Mouse (Mus musculus): ENCODE results near the gene Samd4.

The Samd4 gene

DNA sequence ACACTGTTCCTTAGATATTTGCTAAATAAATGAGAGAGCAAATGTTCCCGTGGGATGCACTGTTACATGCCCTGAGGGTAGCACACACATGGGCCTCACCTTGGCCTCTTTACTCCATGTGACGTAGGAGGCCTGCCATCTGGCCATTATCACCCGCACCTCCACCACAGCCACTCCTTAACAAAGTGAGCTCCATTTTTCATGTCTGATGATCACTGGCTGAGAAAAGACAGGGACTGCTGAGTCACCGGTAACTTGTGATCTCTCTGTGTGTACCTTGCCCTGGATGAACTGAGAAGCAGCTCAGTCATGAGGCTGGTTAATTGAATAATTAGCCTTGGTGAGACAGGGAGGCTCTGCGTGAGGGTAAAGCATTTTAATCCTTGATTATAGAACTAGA lies 254.0 kb downstream of the Samd4 start:
- no peak overlapping the region for H3K4me3 ChIP-seq (replicated peaks; ENCODE audit: low read length)
- TF ChIP-seq POU5F1 (IDR thresholded peaks at IDR 0.05; ENCODE audit: borderline replicate concordance, low read length) (no peak), NANOG (IDR thresholded peaks at IDR 0.05; ENCODE audit: borderline replicate concordance, low read length) (no peak), CTCF (conservative IDR thresholded peaks at IDR 0.05; ENCODE audit: low read length) (no peak)
- no peaks in the 10 kb centered on the region for H3K27me3 ChIP-seq (ENCODE audit: insufficient read depth, low read length)
- H3K4me1 ChIP-seq (replicated peaks; ENCODE audit: low read depth, low read length) = no peaks in the 10 kb centered on the region
- H3K9me3 ChIP-seq (ENCODE audit: low read length) = no peaks in the 10 kb centered on the region
- no peaks in the 10 kb centered on the region for H3K36me3 ChIP-seq (ENCODE audit: insufficient read depth, low read length)

- Histone ChIP-seq H3K36me3 (ENCODE audit: insufficient read depth, low read length) (no peaks in the 10 kb centered on the region), H3K9me3 (ENCODE audit: low read length) (no peaks in the 10 kb centered on the region), H3K4me1 (replicated peaks; ENCODE audit: low read depth, low read length) (no peaks in the 10 kb centered on the region), H3K4me3 (replicated peaks; ENCODE audit: low read length) (no peak overlapping the region), H3K27me3 (ENCODE audit: insufficient read depth, low read length) (no peaks in the 10 kb centered on the region)
- TF ChIP-seq POU5F1 (IDR thresholded peaks at IDR 0.05; ENCODE audit: borderline replicate concordance, low read length) = no peak
- TF ChIP-seq CTCF (conservative IDR thresholded peaks at IDR 0.05; ENCODE audit: low read length) = no peak
- TF ChIP-seq NANOG (IDR thresholded peaks at IDR 0.05; ENCODE audit: borderline replicate concordance, low read length) = no peak
Observed at GRCm38 (mm10) chr14:47138853-47139252, 256.2 kb downstream of the Samd4 start.

- Histone ChIP-seq H3K4me1 (replicated peaks; ENCODE audit: low read depth, low read length) (no peaks in the 10 kb centered on the region), H3K36me3 (ENCODE audit: insufficient read depth, low read length) (no peaks in the 10 kb centered on the region), H3K27me3 (ENCODE audit: insufficient read depth, low read length) (no peaks in the 10 kb centered on the region), H3K4me3 (replicated peaks; ENCODE audit: low read length) (no peak overlapping the region), H3K9me3 (ENCODE audit: low read length) (no peaks in the 10 kb centered on the region)
- no peak for TF ChIP-seq POU5F1 (IDR thresholded peaks at IDR 0.05; ENCODE audit: borderline replicate concordance, low read length)
- no peak for TF ChIP-seq NANOG (IDR thresholded peaks at IDR 0.05; ENCODE audit: borderline replicate concordance, low read length)
- TF ChIP-seq CTCF (conservative IDR thresholded peaks at IDR 0.05; ENCODE audit: low read length) = no peak
Observed at GRCm38 (mm10) chr14:47144326-47144725, 261.7 kb downstream of the Samd4 start.

DNA sequence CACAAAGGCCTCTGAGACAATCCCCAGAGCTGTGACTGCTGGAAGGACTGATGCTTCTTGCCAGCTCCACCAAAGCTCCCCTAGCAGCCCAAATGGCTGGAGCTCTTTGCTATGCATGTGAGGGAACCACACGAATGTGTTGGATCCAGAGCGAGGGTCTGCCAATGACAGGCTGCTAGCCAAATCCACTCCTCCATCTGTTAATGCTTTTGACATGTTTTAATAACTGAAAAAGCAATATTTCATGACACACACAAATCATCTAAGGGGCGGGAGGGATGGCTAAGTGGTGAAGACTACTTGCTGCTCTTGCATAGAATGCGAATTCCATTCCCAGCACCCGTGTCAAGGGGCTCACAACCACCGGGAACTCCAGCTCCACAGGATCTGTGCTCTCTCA lies 268.7 kb downstream of the Samd4 start:
- no peak overlapping the region for H3K4me3 ChIP-seq (replicated peaks; ENCODE audit: low read length)
- no peaks in the 10 kb centered on the region for H3K36me3 ChIP-seq (ENCODE audit: insufficient read depth, low read length)
- no peaks in the 10 kb centered on the region for H3K27me3 ChIP-seq (ENCODE audit: insufficient read depth, low read length)
- TF ChIP-seq POU5F1 (IDR thresholded peaks at IDR 0.05; ENCODE audit: borderline replicate concordance, low read length) (no peak), NANOG (IDR thresholded peaks at IDR 0.05; ENCODE audit: borderline replicate concordance, low read length) (no peak), CTCF (conservative IDR thresholded peaks at IDR 0.05; ENCODE audit: low read length) (no peak)
- H3K9me3 ChIP-seq (ENCODE audit: low read length) = no peaks in the 10 kb centered on the region
- no peaks in the 10 kb centered on the region for H3K4me1 ChIP-seq (replicated peaks; ENCODE audit: low read depth, low read length)

GRCm38 (mm10) chr14:47154303-47154702 lies 271.6 kb downstream of the Samd4 start:
- Histone ChIP-seq H3K9me3 (ENCODE audit: low read length) (no peaks in the 10 kb centered on the region), H3K36me3 (ENCODE audit: insufficient read depth, low read length) (no peaks in the 10 kb centered on the region), H3K27me3 (ENCODE audit: insufficient read depth, low read length) (no peaks in the 10 kb centered on the region), H3K4me1 (replicated peaks; ENCODE audit: low read depth, low read length) (no peaks in the 10 kb centered on the region), H3K4me3 (replicated peaks; ENCODE audit: low read length) (no peak overlapping the region)
- TF ChIP-seq POU5F1 (IDR thresholded peaks at IDR 0.05; ENCODE audit: borderline replicate concordance, low read length) (no peak), NANOG (IDR thresholded peaks at IDR 0.05; ENCODE audit: borderline replicate concordance, low read length) (no peak), CTCF (conservative IDR thresholded peaks at IDR 0.05; ENCODE audit: low read length) (no peak)
